20 mouse cellular contexts compared by ENCODE assay signal in the genomic region with DNA sequence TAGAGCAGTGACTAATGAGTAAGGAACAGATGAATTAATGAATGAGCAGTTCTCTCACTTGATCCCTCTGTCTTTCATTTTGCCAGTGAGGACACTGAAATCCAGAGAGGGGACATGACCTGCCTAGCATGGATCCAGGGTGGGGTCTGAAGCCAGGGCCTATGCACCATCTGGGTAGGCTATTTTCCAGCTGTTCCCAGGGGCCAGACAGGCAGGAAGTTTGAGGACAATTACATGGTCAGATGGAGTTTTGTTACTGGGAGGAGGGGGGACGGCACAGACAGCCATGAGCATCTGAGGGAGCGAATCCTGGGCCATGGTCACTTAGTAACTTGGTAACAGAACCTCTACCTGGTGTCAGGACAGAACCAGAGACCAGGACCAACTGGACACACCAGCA.
"Had no signal": no experiment of that assay in that cellular context is flagged by ENCODE, and none has a peak within 500 bp of the region (broad histone marks: within the 10 kb centered on the region; RNA-seq: fewer than 3 reads in every experiment).

No protein-coding gene starts in this region.

- H3K9me3 ChIP-seq: midbrain, embryonic 10.5 days; midbrain, embryonic 12.5 days; neural tube, embryonic 13.5 days; neural tube, embryonic 15.5 days; stomach, embryonic 15.5 days had no signal

- DNase-seq: lung, adult 18-20 months; lung, embryonic 14.5 days; lung, postnatal 10 days; lung, postnatal 4 days; midbrain, embryonic 14.5 days; retina, postnatal 1 day; right cerebral cortex, adult 18-20 months; right cerebral cortex, postnatal 25 days; right cerebral cortex, postnatal 4 days; thymus, adult 2 months; thymus, postnatal 25 days; thymus, postnatal 4 days had no signal

- H3K4me3 ChIP-seq: midbrain, embryonic 10.5 days; midbrain, embryonic 12.5 days; myocyte; neural tube, embryonic 13.5 days; neural tube, embryonic 15.5 days; stomach, embryonic 15.5 days had no signal

- H3K9ac ChIP-seq: lung, embryonic 14.5 days; midbrain, embryonic 12.5 days; neural tube, embryonic 13.5 days; neural tube, embryonic 15.5 days; stomach, embryonic 15.5 days had no signal

- H3K36me3 ChIP-seq: neural tube, embryonic 13.5 days; neural tube, embryonic 15.5 days; stomach, embryonic 15.5 days had no signal

- H3K27ac ChIP-seq: midbrain, embryonic 10.5 days; midbrain, embryonic 12.5 days; neural tube, embryonic 13.5 days; neural tube, embryonic 15.5 days; stomach, embryonic 15.5 days; stomach, postnatal 0 days had no signal

- H3K4me2 ChIP-seq: lung, embryonic 14.5 days; midbrain, embryonic 12.5 days; neural tube, embryonic 13.5 days; neural tube, embryonic 15.5 days; stomach, embryonic 15.5 days had no signal

- H3K27me3 ChIP-seq: neural tube, embryonic 13.5 days; neural tube, embryonic 15.5 days; stomach, embryonic 15.5 days had no signal

- ATAC-seq: midbrain, embryonic 16.5 days had no signal
